Mouse (Mus musculus): ENCODE data around the gene Rere. TPM values are rescaled to one million over a fixed set of nuclear protein-coding genes. Genes with fewer than 3 reads are reported as not detected.
A peak's percentile ranks its signal among the peaks of the same experiment; 100 is the strongest.

Gene Rere
- 43.3 and 51.3 TPM in 2 replicates for polyA plus RNA-seq (2012; rRNA removed)
- 28.5 and 32.3 TPM in 2 replicates for polyA plus RNA-seq (2014; fragmentation: Nextera tagmentation; extraction: Ambion mirVana)

GRCm38 (mm10) chr4:150281018-150281761 lies at the start of gene Rere:
Gene Rere (plus strand): TSS chr4:150281646.
- no peaks in the 10 kb centered on the region for H3K36me3 ChIP-seq (ENCODE audit: control insufficient read depth, insufficient read depth, low read length)
- H3K4me2 ChIP-seq (replicated peaks; ENCODE audit: low read depth, low read length, severe bottlenecking), result peak within 1 kb of the TSS; percentile 71
- WGBS, result under 1% methylated on average over 38 of the region's 60 CpGs
- no peaks in the 10 kb centered on the region for H3K9me3 ChIP-seq (ENCODE audit: control insufficient read depth, low read length)
- H3K9ac ChIP-seq (ENCODE audit: low read depth, low read length, severe bottlenecking), result peak within 1 kb of the TSS; percentile 88
- H3K27me3 ChIP-seq (ENCODE audit: control insufficient read depth, insufficient read depth, low read length), result no peaks in the 10 kb centered on the region
- H3K4me1 ChIP-seq (ENCODE audit: control insufficient read depth, insufficient read depth, low read length), result peaks cover 25% of the 10 kb centered on the region
- DNase-seq (ENCODE audit: low spot score) (peak; percentile 98), ATAC-seq (ENCODE audit: low FRiP score, low read depth) (peak; percentile 98)
- H3K4me3 ChIP-seq (replicated peaks; ENCODE audit: low read length), result peak within 1 kb of the TSS; percentile 83
- H3K27ac ChIP-seq (replicated peaks; ENCODE audit: low read depth, low read length), result peak within 1 kb of the TSS; percentile 99
- peak; percentile 76; the same call in 1 of the 2 replicates for TF ChIP-seq POLR2A (IDR thresholded peaks at IDR 0.05; ENCODE audit: borderline replicate concordance, extremely low read depth, insufficient read depth, insufficient read length)

GRCm38 (mm10) chr4:150231871-150232270 lies 49.6 kb upstream of the Rere start:
- H3K4me3 ChIP-seq (replicated peaks; ENCODE audit: low read length), result no peak overlapping the region
- peaks cover 45% of the 10 kb centered on the region for H3K4me1 ChIP-seq (ENCODE audit: control insufficient read depth, insufficient read depth, low read length)
- no peaks in the 10 kb centered on the region for H3K27me3 ChIP-seq (ENCODE audit: control insufficient read depth, insufficient read depth, low read length)
- H3K9ac ChIP-seq (ENCODE audit: low read depth, low read length, severe bottlenecking), result no peak overlapping the region
- DNase-seq (ENCODE audit: low spot score) (no peak), ATAC-seq (ENCODE audit: low FRiP score, low read depth) (no peak)
- 45% methylated on average over 8 of the region's 8 CpGs for WGBS
- no peak overlapping the region for H3K4me2 ChIP-seq (replicated peaks; ENCODE audit: low read depth, low read length, severe bottlenecking)
- TF ChIP-seq POLR2A (IDR thresholded peaks at IDR 0.05; ENCODE audit: borderline replicate concordance, extremely low read depth, insufficient read depth, insufficient read length), result no peak
- no peaks in the 10 kb centered on the region for H3K9me3 ChIP-seq (ENCODE audit: control insufficient read depth, low read length)
- H3K27ac ChIP-seq (replicated peaks; ENCODE audit: low read depth, low read length), result no peak overlapping the region
- H3K36me3 ChIP-seq (ENCODE audit: control insufficient read depth, insufficient read depth, low read length), result no peaks in the 10 kb centered on the region

GRCm38 (mm10) chr4:150234599-150235327 lies 46.7 kb upstream of the Rere start:
- TF ChIP-seq POLR2A (IDR thresholded peaks at IDR 0.05; ENCODE audit: borderline replicate concordance, extremely low read depth, insufficient read depth, insufficient read length), result no peak
- Histone ChIP-seq H3K4me1 (ENCODE audit: control insufficient read depth, insufficient read depth, low read length) (peaks cover 49% of the 10 kb centered on the region), H3K36me3 (ENCODE audit: control insufficient read depth, insufficient read depth, low read length) (peaks cover 10% of the 10 kb centered on the region), H3K9ac (ENCODE audit: low read depth, low read length, severe bottlenecking) (no peak overlapping the region), H3K27me3 (ENCODE audit: control insufficient read depth, insufficient read depth, low read length) (no peaks in the 10 kb centered on the region), H3K9me3 (ENCODE audit: control insufficient read depth, low read length) (no peaks in the 10 kb centered on the region), H3K27ac (replicated peaks; ENCODE audit: low read depth, low read length) (peak overlapping the region; percentile 67), H3K4me2 (replicated peaks; ENCODE audit: low read depth, low read length, severe bottlenecking) (no peak overlapping the region), H3K4me3 (replicated peaks; ENCODE audit: low read length) (no peak overlapping the region)
- ATAC-seq (ENCODE audit: low FRiP score, low read depth) (no peak), DNase-seq (ENCODE audit: low spot score) (peak; percentile 65)
- WGBS, result 26% methylated on average over 8 of the region's 8 CpGs

- H3K9ac ChIP-seq (ENCODE audit: low read depth, low read length, severe bottlenecking), result no peak overlapping the region
- TF ChIP-seq POLR2A (IDR thresholded peaks at IDR 0.05; ENCODE audit: borderline replicate concordance, extremely low read depth, insufficient read depth, insufficient read length), result no peak
- 72% methylated on average over 4 of the region's 4 CpGs for WGBS
- peaks cover 17% of the 10 kb centered on the region for H3K36me3 ChIP-seq (ENCODE audit: control insufficient read depth, insufficient read depth, low read length)
- H3K27me3 ChIP-seq (ENCODE audit: control insufficient read depth, insufficient read depth, low read length), result no peaks in the 10 kb centered on the region
- H3K4me3 ChIP-seq (replicated peaks; ENCODE audit: low read length), result no peak overlapping the region
- ATAC-seq (ENCODE audit: low FRiP score, low read depth), result no peak
- no peak overlapping the region for H3K4me2 ChIP-seq (replicated peaks; ENCODE audit: low read depth, low read length, severe bottlenecking)
- peaks cover 50% of the 10 kb centered on the region for H3K4me1 ChIP-seq (ENCODE audit: control insufficient read depth, insufficient read depth, low read length)
- H3K27ac ChIP-seq (replicated peaks; ENCODE audit: low read depth, low read length), result no peak overlapping the region
- DNase-seq (ENCODE audit: low spot score), result no peak
- no peaks in the 10 kb centered on the region for H3K9me3 ChIP-seq (ENCODE audit: control insufficient read depth, low read length)
Observed at GRCm38 (mm10) chr4:150235585-150235984, 45.9 kb upstream of the Rere start.

GRCm38 (mm10) chr4:150236031-150236430 lies 45.4 kb upstream of the Rere start:
- H3K4me3 ChIP-seq (replicated peaks; ENCODE audit: low read length), result peak overlapping the region; percentile 80
- H3K27me3 ChIP-seq (ENCODE audit: control insufficient read depth, insufficient read depth, low read length), result no peaks in the 10 kb centered on the region
- WGBS, result 79% methylated on average over 8 of the region's 8 CpGs
- H3K36me3 ChIP-seq (ENCODE audit: control insufficient read depth, insufficient read depth, low read length), result peaks cover 21% of the 10 kb centered on the region
- DNase-seq (ENCODE audit: low spot score), result no peak
- no peak for TF ChIP-seq POLR2A (IDR thresholded peaks at IDR 0.05; ENCODE audit: borderline replicate concordance, extremely low read depth, insufficient read depth, insufficient read length)
- H3K4me2 ChIP-seq (replicated peaks; ENCODE audit: low read depth, low read length, severe bottlenecking), result peak overlapping the region; percentile 57
- ATAC-seq (ENCODE audit: low FRiP score, low read depth), result no peak
- no peaks in the 10 kb centered on the region for H3K9me3 ChIP-seq (ENCODE audit: control insufficient read depth, low read length)
- peak overlapping the region; percentile 82 for H3K9ac ChIP-seq (ENCODE audit: low read depth, low read length, severe bottlenecking)
- peak overlapping the region; percentile 99 for H3K27ac ChIP-seq (replicated peaks; ENCODE audit: low read depth, low read length)
- H3K4me1 ChIP-seq (ENCODE audit: control insufficient read depth, insufficient read depth, low read length), result peaks cover 46% of the 10 kb centered on the region
